Mouse (Mus musculus) G1E (cell line): Measurements from ENCODE around the gene Tsc22d3. TPM values are rescaled to one million over a fixed set of nuclear protein-coding genes. Genes with fewer than 3 reads are reported as not detected.

ENCODE experiments used
- ATAC-seq: 2 replicates; pipeline ENCODE4 v1.8.0; 2016; ENCODE audit warnings: mild to moderate bottlenecking; ENCODE audit not compliant: insufficient number of reproducible peaks, poor library complexity, low FRiP score, severe bottlenecking; ENCODE audit errors: extremely low read depth
- DNase-seq: peaks from one replicate; pipeline ENCODE4 v3.0.0; 2012; ENCODE audit warnings: low spot score
- H3K27me3 ChIP-seq: 2 replicates; pipeline ENCODE4 v1.6.1; 2012; ENCODE audit warnings: mild to moderate bottlenecking, low read length, inconsistent platforms; ENCODE audit not compliant: insufficient read depth
- H3K36me3 ChIP-seq: replicated peaks from 2 replicates; pipeline ENCODE3; 2012; ENCODE audit warnings: mild to moderate bottlenecking, inconsistent platforms
- H3K4me1 ChIP-seq: 2 replicates; pipeline ENCODE4 v1.6.1; 2012; ENCODE audit warnings: low read depth, low read length, inconsistent platforms, mixed read lengths; ENCODE audit not compliant: insufficient read depth
- H3K4me3 ChIP-seq: 2 replicates; pipeline ENCODE4 v1.5.1; 2012; ENCODE audit warnings: low read depth, mild to moderate bottlenecking, inconsistent platforms, low read length, moderate library complexity, mixed read lengths
- H3K9me3 ChIP-seq: replicated peaks from 2 replicates; pipeline ENCODE4 v1.6.1; 2012; ENCODE audit warnings: inconsistent platforms
- CTCF ChIP-seq: IDR thresholded peaks from 2 replicates; pipeline ENCODE4 v1.5.1; 2012; ENCODE audit warnings: low read depth, low read length, inconsistent platforms, mixed read lengths
- GATA1 ChIP-seq: IDR thresholded peaks from 2 replicates; pipeline ENCODE4 v1.6.1; 2012; ENCODE audit warnings: borderline replicate concordance, low read length, inconsistent platforms, mixed read lengths
- GATA2 ChIP-seq: IDR thresholded peaks from 2 replicates; pipeline ENCODE4 v1.6.1; 2012; ENCODE audit warnings: low read depth, low read length, inconsistent platforms, borderline replicate concordance
- POLR2AphosphoS5 ChIP-seq: IDR thresholded peaks from 2 replicates; pipeline ENCODE4 v1.6.1; 2012; ENCODE audit warnings: low read depth, low read length, inconsistent platforms; ENCODE audit not compliant: insufficient replicate concordance
- TAL1 ChIP-seq: conservative IDR thresholded peaks from 2 replicates; pipeline ENCODE4 v1.6.1; 2012; ENCODE audit warnings: low read depth, low read length, inconsistent platforms, mixed read lengths
- polyA plus RNA-seq: library from polyadenylated mRNA; stranded (reverse); fragments of >175 nt; gene quantifications from 2 replicates; pipeline ENCODE4 v1.2.3, GENCODE M21; 2012
- total RNA-seq, 2 experiments: library from RNA; stranded (forward) in 1 of 2; stranded (reverse) in 1 of 2; fragments of 200-1000 nt in 1 of 2; fragments of >200 nt in 1 of 2; fragmentation: Nextera tagmentation in 1 of 2; gene quantifications; 2 replicates each; pipeline ENCODE4 v1.2.3; 2014 to 2017

Gene Tsc22d3
- total and polyA plus RNA-seq, 3 experiments, result 44.5 to 93.8 (median 52.5) TPM

- 0 out of 2 replicates have a peak, but pooled peaks have one; percentile 6 for TF ChIP-seq TAL1
- TF ChIP-seq POLR2AphosphoS5, result no peak
- no peak for TF ChIP-seq GATA2
- TF ChIP-seq CTCF, result no peak
- TF ChIP-seq GATA1, result no peak
- Histone ChIP-seq H3K4me3 (no peak overlapping the region), H3K27me3 (peaks cover 2% of the 10 kb centered on the region; the same call in 1 of the 2 replicates), H3K9me3 (no peaks in the 10 kb centered on the region), H3K36me3 (no peaks in the 10 kb centered on the region), H3K4me1 (0 out of 2 replicates have a peak, but pooled peaks cover 3% of the 10 kb centered on the region)
- ATAC-seq, result no peak
- no peak for DNase-seq
Observed at GRCm38 (mm10) chrX:140567711-140568407, 32.6 kb downstream of the Tsc22d3 start.

- Histone ChIP-seq H3K9me3 (no peaks in the 10 kb centered on the region), H3K27me3 (peaks cover 2% of the 10 kb centered on the region; the same call in 1 of the 2 replicates), H3K4me1 (0 out of 2 replicates have a peak, but pooled peaks cover 3% of the 10 kb centered on the region), H3K36me3 (no peaks in the 10 kb centered on the region), H3K4me3 (no peak overlapping the region)
- TF ChIP-seq TAL1 (no peak), GATA1 (no peak), GATA2 (no peak), POLR2AphosphoS5 (no peak), CTCF (no peak)
- no peak for DNase-seq
- no peak for ATAC-seq
Observed at GRCm38 (mm10) chrX:140565759-140566158, 34.7 kb downstream of the Tsc22d3 start.

- Histone ChIP-seq H3K9me3 (no peaks in the 10 kb centered on the region), H3K4me1 (0 out of 2 replicates have a peak, but pooled peaks cover 3% of the 10 kb centered on the region), H3K27me3 (peaks cover 2% of the 10 kb centered on the region; the same call in 1 of the 2 replicates), H3K4me3 (no peak overlapping the region), H3K36me3 (no peaks in the 10 kb centered on the region)
- TF ChIP-seq GATA2 (no peak), POLR2AphosphoS5 (no peak), GATA1 (no peak), TAL1 (no peak), CTCF (no peak)
- DNase-seq, result no peak
- no peak for ATAC-seq
Observed at GRCm38 (mm10) chrX:140565212-140565611, 35.2 kb downstream of the Tsc22d3 start.

GRCm38 (mm10) chrX:140564777-140565176 lies 35.7 kb downstream of the Tsc22d3 start:
- Histone ChIP-seq H3K4me3 (no peak overlapping the region), H3K36me3 (no peaks in the 10 kb centered on the region), H3K4me1 (0 out of 2 replicates have a peak, but pooled peaks cover 3% of the 10 kb centered on the region), H3K27me3 (peaks cover 2% of the 10 kb centered on the region; the same call in 1 of the 2 replicates), H3K9me3 (no peaks in the 10 kb centered on the region)
- ATAC-seq, result no peak
- TF ChIP-seq TAL1 (no peak), GATA1 (no peak), GATA2 (no peak), POLR2AphosphoS5 (no peak), CTCF (no peak)
- no peak for DNase-seq

- Histone ChIP-seq H3K4me3 (no peak overlapping the region), H3K4me1 (no peaks in the 10 kb centered on the region), H3K36me3 (no peaks in the 10 kb centered on the region), H3K9me3 (no peaks in the 10 kb centered on the region), H3K27me3 (no peaks in the 10 kb centered on the region)
- no peak for ATAC-seq
- no peak for DNase-seq
- TF ChIP-seq POLR2AphosphoS5 (no peak), TAL1 (no peak), CTCF (no peak)
Observed at GRCm38 (mm10) chrX:140558176-140558844, 42.1 kb downstream of the Tsc22d3 start.

DNA sequence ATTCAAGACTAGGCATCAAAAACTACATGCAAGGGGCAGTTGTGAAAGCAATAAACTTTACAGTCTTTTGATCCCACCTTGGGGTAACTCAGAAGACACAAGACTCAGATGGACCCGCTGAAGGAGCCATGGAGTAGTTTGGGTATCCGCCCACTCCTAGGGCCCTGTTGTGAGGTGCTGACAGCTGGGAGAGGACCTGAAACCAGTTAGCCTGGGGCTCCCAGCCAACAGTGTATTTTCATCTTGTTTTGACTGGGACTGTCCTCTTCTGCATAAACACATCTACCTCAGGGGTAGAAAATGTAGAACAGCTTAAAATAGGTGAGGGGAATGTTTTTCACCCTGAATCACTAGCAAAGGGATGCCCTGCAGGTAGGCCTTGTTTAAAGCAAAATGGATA lies 44.5 kb downstream of the Tsc22d3 start:
- Histone ChIP-seq H3K27me3 (no peaks in the 10 kb centered on the region), H3K9me3 (no peaks in the 10 kb centered on the region), H3K36me3 (no peaks in the 10 kb centered on the region), H3K4me3 (no peak overlapping the region), H3K4me1 (no peaks in the 10 kb centered on the region)
- no peak for ATAC-seq
- TF ChIP-seq GATA2 (no peak), CTCF (no peak), GATA1 (no peak), POLR2AphosphoS5 (no peak), TAL1 (no peak)
- DNase-seq, result no peak
